17 mouse cellular contexts compared by ENCODE assay signal in the genomic region with DNA sequence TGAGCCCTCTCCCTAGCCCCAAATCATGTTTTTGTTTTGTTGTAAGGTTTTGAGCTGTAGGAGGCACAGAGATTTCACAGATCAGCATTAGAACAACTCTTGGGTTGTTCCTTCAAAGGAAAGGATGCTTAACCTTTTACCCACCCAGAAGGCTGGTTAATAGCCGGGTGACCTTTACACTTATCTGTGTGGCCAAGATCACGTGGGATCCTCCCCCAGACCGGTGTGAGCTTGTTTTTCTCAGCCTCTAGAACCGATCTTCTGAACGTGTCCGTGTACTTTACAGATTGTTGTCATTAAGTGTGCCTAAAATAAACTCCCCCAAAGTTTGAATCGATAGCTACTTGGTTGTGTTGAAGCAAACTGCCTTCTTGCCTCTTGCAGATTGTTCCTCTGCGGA. TPM values are rescaled to one million over a fixed set of nuclear protein-coding genes. Genes with fewer than 3 reads are reported as not detected.
DNase-seq lines count a peak whose midpoint lies in the region; ATAC-seq and TF ChIP-seq lines count a peak whose summit lies in the region.
"Had no signal": no experiment of that assay in that cellular context is flagged by ENCODE, and none has a peak within 500 bp of the region (broad histone marks: within the 10 kb centered on the region; RNA-seq: fewer than 3 reads in every experiment).

No protein-coding gene starts in this region.

- no peaks in the 10 kb centered on the region; the same call in 1 of the 2 replicates for H3K4me1 ChIP-seq in liver, embryonic 16.5 days (ENCODE audit: control insufficient read depth, low read depth, low read length)
- no peaks in the 10 kb centered on the region; the same call in 1 of the 2 replicates for H3K4me1 ChIP-seq in liver, embryonic 11.5 days (replicated peaks; ENCODE audit: control insufficient read depth, insufficient read depth, low read length)
- H3K4me1 ChIP-seq in ES-E14 (ENCODE audit: control insufficient read depth in 2 of 2, insufficient read depth in 2 of 2, low read length in 2 of 2, poor library complexity in 1 of 2): peaks cover 2 to 16% of the 10 kb centered on the region in 2 experiments; a peak in 2 of 4 replicates
- peaks cover 8% of the 10 kb centered on the region; the same call in 1 of the 2 replicates for H3K4me1 ChIP-seq in brown adipose tissue, adult 24 weeks (ENCODE audit: control insufficient read depth, insufficient read depth, insufficient read length, low read length)
- H3K4me1 ChIP-seq: forebrain, embryonic 15.5 days; neural tube, embryonic 13.5 days had no signal

- peaks cover 20% of the 10 kb centered on the region for H3K36me3 ChIP-seq in liver, embryonic 16.5 days (ENCODE audit: control insufficient read depth, insufficient read depth)
- H3K36me3 ChIP-seq in liver, embryonic 11.5 days (ENCODE audit: control insufficient read depth, insufficient read depth, low read length): peaks cover 28% of the 10 kb centered on the region
- H3K36me3 ChIP-seq in ES-E14 (ENCODE audit: control insufficient read depth, insufficient read depth, low read length, poor library complexity, severe bottlenecking): peaks cover 25% of the 10 kb centered on the region

- H3K9ac ChIP-seq in liver, embryonic 16.5 days (ENCODE audit: low read depth, low read length): no peak overlapping the region
- no peak overlapping the region for H3K9ac ChIP-seq in liver, embryonic 11.5 days (ENCODE audit: low read depth, low read length)
- H3K9ac ChIP-seq in ES-E14 (ENCODE audit: insufficient read depth, low read depth, low read length, poor library complexity, severe bottlenecking): no peak overlapping the region
- H3K9ac ChIP-seq: forebrain, embryonic 15.5 days; liver, embryonic 13.5 days; neural tube, embryonic 13.5 days had no signal

- H3K4me3 ChIP-seq in liver, embryonic 16.5 days (ENCODE audit: low read depth, low read length): no peak overlapping the region
- H3K4me3 ChIP-seq in liver, embryonic 11.5 days (ENCODE audit: low read depth, low read length): no peak overlapping the region
- H3K4me3 ChIP-seq in ES-E14 (ENCODE audit: insufficient read depth in 1 of 2, low read depth in 1 of 2, low read length in 2 of 2, poor library complexity in 1 of 2, severe bottlenecking in 1 of 2): no peak overlapping the region
- no peak overlapping the region for H3K4me3 ChIP-seq in brown adipose tissue, adult 24 weeks (ENCODE audit: insufficient read depth, low read depth, low read length)
- H3K4me3 ChIP-seq: forebrain, embryonic 15.5 days; gastrocnemius, adult 2 months; layer of hippocampus, adult 2 months; liver, embryonic 13.5 days; neural tube, embryonic 13.5 days had no signal

- DNase-seq in liver, embryonic 11.5 days (ENCODE audit: low spot score): no peak
- peak; percentile 63 for DNase-seq in ES-E14 (ENCODE audit: low read depth, low spot score)
- peak; percentile 25 to 60 for DNase-seq in kidney, postnatal 4 days
- no peak for DNase-seq in right cerebral cortex, postnatal 10 days (ENCODE audit: low spot score in 2 of 2)
- no peak for DNase-seq in cerebellum, adult 8-10 months
- DNase-seq: cerebellum, adult 9-10 months; embryo, embryonic 11 days; gastrocnemius, adult 2 months; liver, embryonic 13.5 days; right cerebral cortex, adult 18-20 months had no signal

- 0 out of 2 replicates have a peak, but pooled peaks have one; percentile 40 for ATAC-seq in liver, embryonic 16.5 days (ENCODE audit: low read depth)
- ATAC-seq in liver, embryonic 11.5 days (replicated peaks; ENCODE audit: low FRiP score): no peak
- ATAC-seq: forebrain, embryonic 15.5 days; hindbrain, embryonic 16.5 days; midbrain, embryonic 16.5 days had no signal

- H3K27me3 ChIP-seq in liver, embryonic 16.5 days (ENCODE audit: control insufficient read depth, insufficient read depth, low read depth, low read length): peaks cover 4% of the 10 kb centered on the region
- H3K27me3 ChIP-seq in liver, embryonic 11.5 days (replicated peaks; ENCODE audit: control insufficient read depth, insufficient read depth, low read length): peaks cover 8% of the 10 kb centered on the region
- H3K27me3 ChIP-seq: forebrain, embryonic 15.5 days had no signal

- in situ Hi-C loops in ES-E14 (cut with MboI; ENCODE audit: low sequenced_read_pairs in 2 of 2, unreplicated experiment in 2 of 2): no loop called here

- H3K9me3 ChIP-seq in liver, embryonic 16.5 days (replicated peaks; ENCODE audit: control insufficient read depth, low read length): no peaks in the 10 kb centered on the region
- H3K9me3 ChIP-seq in liver, embryonic 11.5 days (ENCODE audit: control insufficient read depth, low read length): no peaks in the 10 kb centered on the region
- H3K9me3 ChIP-seq in ES-E14 (ENCODE audit: control insufficient read depth, insufficient read depth, low read depth, low read length): no peaks in the 10 kb centered on the region
- H3K9me3 ChIP-seq: forebrain, embryonic 15.5 days; liver, embryonic 13.5 days; neural tube, embryonic 13.5 days had no signal

- no peak overlapping the region for H3K4me2 ChIP-seq in liver, embryonic 16.5 days (ENCODE audit: low read depth, low read length)
- no peak overlapping the region for H3K4me2 ChIP-seq in liver, embryonic 11.5 days
- H3K4me2 ChIP-seq: forebrain, embryonic 15.5 days; liver, embryonic 13.5 days; neural tube, embryonic 13.5 days had no signal

- no peak overlapping the region for H3K27ac ChIP-seq in liver, embryonic 16.5 days (ENCODE audit: low read length)
- no peak overlapping the region for H3K27ac ChIP-seq in liver, embryonic 11.5 days (ENCODE audit: low read depth, low read length)
- H3K27ac ChIP-seq in ES-E14 (ENCODE audit: insufficient read depth, low read depth, low read length, poor library complexity, severe bottlenecking): peak overlapping the region; percentile 37; the same call in 1 of the 2 replicates
- H3K27ac ChIP-seq in brown adipose tissue, adult 24 weeks (replicated peaks; ENCODE audit: low read depth, low read length): peak overlapping the region; percentile 55
- H3K27ac ChIP-seq: forebrain, embryonic 15.5 days; gastrocnemius, adult 2 months; layer of hippocampus, adult 2 months; liver, embryonic 13.5 days; neural tube, embryonic 13.5 days had no signal

- 52% methylated on average over 8 of the region's 8 CpGs for WGBS in liver, embryonic 16.5 days (ENCODE audit: insufficient replicate concordance)
- WGBS in liver, embryonic 11.5 days: 60% methylated on average over 8 of the region's 8 CpGs

TF ChIP-seq in ES-E14, 5 proteins besides CTCF, POLR2A, EP300 and RAD21:
- TF ChIP-seq ZC3H11A (IDR thresholded peaks at IDR 0.05; ENCODE audit: borderline replicate concordance, low read depth, low read length) (no peak), HCFC1 (IDR thresholded peaks at IDR 0.05; ENCODE audit: borderline replicate concordance, insufficient read depth, low read length) (no peak), CHD2 (IDR thresholded peaks at IDR 0.05; ENCODE audit: low read depth, low read length) (no peak), ZNF384 (IDR thresholded peaks at IDR 0.05; ENCODE audit: low read depth, low read length) (no peak), MAFK (IDR thresholded peaks at IDR 0.05; ENCODE audit: insufficient read depth, low read depth, low read length) (no peak)
TF ChIP-seq in ES-E14: peak in this region for 0.

RNA-seq across cellular contexts. Expression of a gene that starts 3.5 kb away (rescaled TPM):
- polyA plus RNA-seq in liver, embryonic 16.5 days (2015; fragmentation: Nextera tagmentation; extraction: Ambion mirVana): 0.44 and 0.52 TPM in 2 replicates
- 0.87 and 1.5 TPM in 2 replicates for polyA plus RNA-seq in liver, embryonic 11.5 days (2014; fragmentation: Nextera tagmentation; extraction: Ambion mirVana)
- total RNA-seq in ES-E14 (2012; rRNA removed): 0.98 and 1.6 TPM in 2 replicates
- polyA plus RNA-seq in brown adipose tissue, adult 24 weeks (2012; ENCODE audit: insufficient read depth, insufficient read length, missing spikeins): 3.3 and 6.2 TPM in 2 replicates

RNA-seq across cellular contexts. Expression of a gene that starts 36.9 kb away (rescaled TPM):
- polyA plus RNA-seq in liver, embryonic 16.5 days (2015; fragmentation: Nextera tagmentation; extraction: Ambion mirVana): 11.5 and 12.5 TPM in 2 replicates
- 39.0 and 43.1 TPM in 2 replicates for polyA plus RNA-seq in liver, embryonic 11.5 days (2014; fragmentation: Nextera tagmentation; extraction: Ambion mirVana)
- 111 and 119 TPM in 2 replicates for total RNA-seq in ES-E14 (2012; rRNA removed)
- 6.4 and 7.0 TPM in 2 replicates for polyA plus RNA-seq in brown adipose tissue, adult 24 weeks (2012; ENCODE audit: insufficient read depth, insufficient read length, missing spikeins)

RNA-seq across cellular contexts. Expression of a gene that starts 44.3 kb away (rescaled TPM):
- polyA plus RNA-seq in liver, embryonic 16.5 days (2015; fragmentation: Nextera tagmentation; extraction: Ambion mirVana): 4.1 and 4.6 TPM in 2 replicates
- polyA plus RNA-seq in liver, embryonic 11.5 days (2014; fragmentation: Nextera tagmentation; extraction: Ambion mirVana): 23.4 and 24.2 TPM in 2 replicates
- 19.0 and 22.5 TPM in 2 replicates for total RNA-seq in ES-E14 (2012; rRNA removed)
- 25.1 and 32.4 TPM in 2 replicates for polyA plus RNA-seq in brown adipose tissue, adult 24 weeks (2012; ENCODE audit: insufficient read depth, insufficient read length, missing spikeins)

RNA-seq across cellular contexts. Expression of a gene that starts 44.7 kb away (rescaled TPM):
- polyA plus RNA-seq in liver, embryonic 16.5 days (2015; fragmentation: Nextera tagmentation; extraction: Ambion mirVana): 63.6 and 67.3 TPM in 2 replicates
- polyA plus RNA-seq in liver, embryonic 11.5 days (2014; fragmentation: Nextera tagmentation; extraction: Ambion mirVana): 134 and 139 TPM in 2 replicates
- 148 and 178 TPM in 2 replicates for total RNA-seq in ES-E14 (2012; rRNA removed)
- polyA plus RNA-seq in brown adipose tissue, adult 24 weeks (2012; ENCODE audit: insufficient read depth, insufficient read length, missing spikeins): 15.0 and 18.8 TPM in 2 replicates

Comparison
In these comparisons a context has a peak if more than half of its experiments do, and no peak if none do; other contexts are left out.
1. H3K27ac ChIP-seq: peak in ES-E14 (single experiment) and brown adipose tissue, adult 24 weeks (single experiment); none in liver, embryonic 16.5 days (single experiment) and liver, embryonic 11.5 days (single experiment).
2. DNase-seq: peak in ES-E14 (single experiment) and kidney, postnatal 4 days (2 of 2); none in liver, embryonic 11.5 days (single experiment), right cerebral cortex, postnatal 10 days (0 of 2) and cerebellum, adult 8-10 months (single experiment).